Mouse (Mus musculus): ENCODE results near the gene Rasl10a. TPM values are rescaled to one million over a fixed set of nuclear protein-coding genes. Genes with fewer than 3 reads are reported as not detected.

The Rasl10a gene
- polyA plus RNA-seq, 1 experiment, result not detected

DNA sequence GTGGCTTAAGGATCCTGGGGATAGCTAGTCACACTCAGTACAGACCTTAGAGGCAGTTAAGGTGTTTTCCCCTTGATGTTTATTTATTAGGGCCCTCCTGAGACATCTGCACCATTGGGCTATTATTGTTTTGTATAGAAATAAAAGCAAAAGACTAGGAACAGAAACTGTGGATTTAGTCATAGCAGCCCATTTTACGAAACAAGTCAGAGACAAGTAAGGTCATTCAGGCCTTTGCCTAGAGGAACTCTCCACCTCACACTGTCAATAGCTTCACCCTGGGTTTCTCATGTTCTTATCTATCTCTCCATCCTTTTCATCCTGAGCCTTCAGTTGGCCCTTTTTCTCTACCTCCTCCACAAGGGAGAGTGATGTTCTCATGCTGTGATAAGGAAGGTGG lies 32.8 kb upstream of the Rasl10a start:
- H3K4me3 ChIP-seq (replicated peaks), result no peak overlapping the region
- H3K36me3 ChIP-seq (ENCODE audit: control insufficient read depth), result peaks cover 92% of the 10 kb centered on the region
- TF ChIP-seq TAL1 (IDR thresholded peaks at IDR 0.05; ENCODE audit: low read length), result no peak
- TF ChIP-seq GATA1 (IDR thresholded peaks at IDR 0.05; ENCODE audit: low read length), result no peak
- no peaks in the 10 kb centered on the region for H3K9me3 ChIP-seq (ENCODE audit: control insufficient read depth, low read length)
- no peaks in the 10 kb centered on the region; the same call in 1 of the 2 replicates for H3K4me1 ChIP-seq (ENCODE audit: control insufficient read depth)
- no peaks in the 10 kb centered on the region for H3K27me3 ChIP-seq (ENCODE audit: control insufficient read depth)

DNA sequence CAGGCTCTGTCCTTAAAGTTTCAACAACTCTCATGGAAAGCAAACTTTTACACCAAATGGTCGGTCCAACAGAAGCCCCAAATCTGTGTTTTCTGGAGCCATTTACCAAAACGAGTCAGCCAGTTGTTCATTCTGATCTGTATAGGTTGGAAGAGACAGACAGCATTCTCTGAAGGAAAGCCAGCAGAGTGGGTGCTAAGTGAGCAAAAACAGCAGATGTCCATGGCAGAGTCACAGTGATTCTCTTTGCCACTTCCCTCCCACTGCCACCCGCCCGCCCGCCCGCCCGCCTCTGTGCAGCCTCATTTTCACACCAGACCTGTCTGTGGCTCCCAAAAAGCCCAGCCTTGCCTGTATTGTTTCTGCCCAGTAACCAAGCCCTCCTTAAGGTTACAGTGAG lies 29.7 kb upstream of the Rasl10a start:
- Histone ChIP-seq H3K9me3 (ENCODE audit: control insufficient read depth, low read length) (no peaks in the 10 kb centered on the region), H3K36me3 (ENCODE audit: control insufficient read depth) (peaks cover 100% of the 10 kb centered on the region), H3K4me3 (replicated peaks) (no peak overlapping the region), H3K27me3 (ENCODE audit: control insufficient read depth) (no peaks in the 10 kb centered on the region), H3K4me1 (ENCODE audit: control insufficient read depth) (no peaks in the 10 kb centered on the region; the same call in 1 of the 2 replicates)
- TF ChIP-seq GATA1 (IDR thresholded peaks at IDR 0.05; ENCODE audit: low read length) (no peak), TAL1 (IDR thresholded peaks at IDR 0.05; ENCODE audit: low read length) (no peak)

DNA sequence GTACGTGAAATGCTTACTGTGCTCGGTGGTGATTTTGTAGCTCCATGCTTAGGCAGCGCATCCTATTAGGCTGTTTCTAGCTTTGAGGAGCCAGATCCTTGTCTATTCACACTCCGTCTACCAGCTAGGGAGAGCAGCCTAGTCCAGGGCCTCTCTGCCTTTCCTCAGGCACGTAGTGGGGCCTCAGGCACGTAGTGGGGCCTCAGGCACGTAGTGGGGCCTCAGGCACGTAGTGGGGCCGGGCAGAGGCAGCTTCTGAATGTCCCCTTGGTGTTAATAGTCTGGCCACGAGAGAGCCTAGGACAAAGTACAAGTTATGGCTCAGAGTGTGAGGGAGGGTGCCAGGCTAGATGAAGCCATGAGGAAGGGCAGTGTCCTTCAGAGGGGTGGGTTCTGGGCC lies 25.2 kb upstream of the Rasl10a start:
- TF ChIP-seq TAL1 (IDR thresholded peaks at IDR 0.05; ENCODE audit: low read length), result no peak
- TF ChIP-seq GATA1 (IDR thresholded peaks at IDR 0.05; ENCODE audit: low read length), result no peak
- H3K27me3 ChIP-seq (ENCODE audit: control insufficient read depth), result no peaks in the 10 kb centered on the region
- peaks cover 100% of the 10 kb centered on the region for H3K36me3 ChIP-seq (ENCODE audit: control insufficient read depth)

DNA sequence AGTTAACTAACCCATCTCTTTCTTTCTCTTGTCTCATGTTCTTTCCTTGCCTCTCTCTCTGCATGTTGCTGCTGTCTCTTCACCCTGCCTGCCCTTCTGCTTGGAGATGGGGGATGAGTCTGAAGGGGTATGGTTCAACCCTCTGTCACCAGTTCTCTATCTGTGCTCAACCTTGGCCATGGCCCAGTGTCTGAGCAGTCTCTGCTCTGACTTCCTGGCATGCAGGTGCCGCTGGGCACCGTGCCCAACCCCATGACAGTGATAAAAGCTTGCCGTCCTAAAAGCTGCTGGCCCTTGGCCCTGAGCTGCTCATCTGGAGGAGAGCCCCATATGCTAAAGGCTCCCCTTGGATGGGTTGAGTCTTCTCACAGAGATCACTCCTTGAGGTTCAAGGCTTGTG lies 24.8 kb upstream of the Rasl10a start:
- H3K9me3 ChIP-seq (ENCODE audit: control insufficient read depth, low read length), result no peaks in the 10 kb centered on the region
- no peak for TF ChIP-seq GATA1 (IDR thresholded peaks at IDR 0.05; ENCODE audit: low read length)
- no peak for TF ChIP-seq TAL1 (IDR thresholded peaks at IDR 0.05; ENCODE audit: low read length)
- H3K4me1 ChIP-seq (ENCODE audit: control insufficient read depth), result no peaks in the 10 kb centered on the region; the same call in 1 of the 2 replicates
- H3K4me3 ChIP-seq (replicated peaks), result no peak overlapping the region
- peaks cover 100% of the 10 kb centered on the region for H3K36me3 ChIP-seq (ENCODE audit: control insufficient read depth)
- H3K27me3 ChIP-seq (ENCODE audit: control insufficient read depth), result no peaks in the 10 kb centered on the region

More for the DNA sequence above, 25.2 kb upstream of the Rasl10a start:
- no peaks in the 10 kb centered on the region for H3K9me3 ChIP-seq (ENCODE audit: control insufficient read depth, low read length)
- no peak overlapping the region for H3K4me3 ChIP-seq (replicated peaks)
- H3K4me1 ChIP-seq (ENCODE audit: control insufficient read depth), result no peaks in the 10 kb centered on the region; the same call in 1 of the 2 replicates

DNA sequence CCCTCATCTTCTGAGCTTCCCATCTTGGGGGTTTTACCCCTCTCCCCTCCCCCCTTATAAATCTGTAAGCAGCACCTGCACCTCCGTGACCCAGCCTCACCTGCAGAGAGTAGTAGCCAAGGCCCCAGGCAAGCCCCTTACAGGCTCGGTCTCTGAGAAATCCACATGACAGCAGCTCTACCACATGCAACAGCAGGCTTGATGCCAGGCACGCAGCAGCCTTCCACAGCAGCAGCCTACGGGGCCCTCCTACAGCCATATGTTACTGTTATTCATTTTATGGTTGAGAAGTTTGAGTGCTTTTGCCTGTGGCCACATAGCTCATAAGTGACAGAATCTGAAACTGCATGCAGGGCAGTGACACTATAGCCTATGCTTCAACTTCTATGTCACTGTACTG lies 22.5 kb upstream of the Rasl10a start:
- no peak overlapping the region for H3K4me3 ChIP-seq (replicated peaks)
- TF ChIP-seq GATA1 (IDR thresholded peaks at IDR 0.05; ENCODE audit: low read length) (no peak), TAL1 (IDR thresholded peaks at IDR 0.05; ENCODE audit: low read length) (no peak)
- H3K4me1 ChIP-seq (ENCODE audit: control insufficient read depth), result no peaks in the 10 kb centered on the region
- no peaks in the 10 kb centered on the region for H3K27me3 ChIP-seq (ENCODE audit: control insufficient read depth)
- peaks cover 100% of the 10 kb centered on the region for H3K36me3 ChIP-seq (ENCODE audit: control insufficient read depth)
- H3K9me3 ChIP-seq (ENCODE audit: control insufficient read depth, low read length), result no peaks in the 10 kb centered on the region

DNA sequence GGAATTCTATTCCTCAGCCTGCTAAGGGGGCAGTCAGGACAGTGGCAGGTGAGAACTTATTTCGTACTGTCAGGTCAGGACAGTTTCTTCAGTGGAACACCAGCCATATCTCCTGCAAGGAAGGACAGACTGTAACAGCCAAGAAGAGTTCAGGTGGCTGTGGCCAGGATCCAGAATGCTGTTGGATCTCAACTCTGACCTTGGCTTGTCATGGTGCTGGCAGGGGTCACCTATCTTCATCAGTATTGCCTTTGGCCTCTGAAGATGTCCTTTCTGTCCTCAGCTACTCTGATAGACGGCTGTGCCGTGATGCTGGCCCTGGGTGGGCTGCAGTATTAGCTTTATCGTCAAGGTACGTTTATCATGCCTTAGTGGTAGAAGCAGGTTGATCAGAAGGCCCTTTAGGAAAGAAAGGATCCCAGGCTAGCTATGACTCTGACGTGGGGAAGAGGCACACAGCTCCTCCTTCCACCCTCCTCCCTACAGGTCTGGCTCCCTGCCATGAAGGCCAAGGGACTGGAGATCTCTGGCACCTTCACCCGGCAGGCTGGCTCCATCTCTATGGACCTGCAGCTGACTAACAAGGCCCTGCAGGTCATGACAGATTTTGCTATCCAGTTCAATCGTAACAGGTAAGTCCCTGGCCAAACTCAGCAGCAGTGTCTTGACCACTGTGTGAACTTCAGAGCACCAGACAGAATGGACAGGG lies 20.6 kb upstream of the Rasl10a start:
- TF ChIP-seq TAL1 (IDR thresholded peaks at IDR 0.05; ENCODE audit: low read length) (no peak), GATA1 (IDR thresholded peaks at IDR 0.05; ENCODE audit: low read length) (no peak)
- H3K4me1 ChIP-seq (ENCODE audit: control insufficient read depth), result no peaks in the 10 kb centered on the region
- no peaks in the 10 kb centered on the region for H3K9me3 ChIP-seq (ENCODE audit: control insufficient read depth, low read length)
- no peak overlapping the region for H3K4me3 ChIP-seq (replicated peaks)
- H3K27me3 ChIP-seq (ENCODE audit: control insufficient read depth), result no peaks in the 10 kb centered on the region
- H3K36me3 ChIP-seq (ENCODE audit: control insufficient read depth), result peaks cover 100% of the 10 kb centered on the region

DNA sequence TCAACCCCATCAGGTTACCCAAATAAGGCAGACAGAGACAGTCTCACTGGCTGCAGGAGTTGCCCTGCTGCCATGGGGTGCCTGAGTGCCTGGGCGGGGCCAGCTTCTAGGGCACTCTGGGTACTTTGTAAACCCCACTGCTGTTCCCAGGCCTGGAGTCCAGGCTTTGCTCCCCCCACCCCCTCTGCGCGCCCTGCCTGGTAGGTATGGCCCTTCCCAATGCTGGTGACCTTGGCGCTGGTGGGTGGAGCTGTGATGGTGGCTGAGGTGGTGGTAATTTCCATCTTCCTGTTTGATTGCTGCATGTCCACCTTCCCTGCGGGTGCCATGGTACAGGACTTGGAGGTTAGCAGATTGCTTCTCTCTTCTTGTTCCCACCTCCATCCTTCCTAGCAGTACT lies 17.3 kb upstream of the Rasl10a start:
- TF ChIP-seq TAL1 (IDR thresholded peaks at IDR 0.05; ENCODE audit: low read length) (no peak), GATA1 (IDR thresholded peaks at IDR 0.05; ENCODE audit: low read length) (no peak)
- H3K4me1 ChIP-seq (ENCODE audit: control insufficient read depth), result no peaks in the 10 kb centered on the region
- no peak overlapping the region for H3K4me3 ChIP-seq (replicated peaks)
- no peaks in the 10 kb centered on the region for H3K9me3 ChIP-seq (ENCODE audit: control insufficient read depth, low read length)
- no peaks in the 10 kb centered on the region for H3K27me3 ChIP-seq (ENCODE audit: control insufficient read depth)
- H3K36me3 ChIP-seq (ENCODE audit: control insufficient read depth), result peaks cover 80% of the 10 kb centered on the region

DNA sequence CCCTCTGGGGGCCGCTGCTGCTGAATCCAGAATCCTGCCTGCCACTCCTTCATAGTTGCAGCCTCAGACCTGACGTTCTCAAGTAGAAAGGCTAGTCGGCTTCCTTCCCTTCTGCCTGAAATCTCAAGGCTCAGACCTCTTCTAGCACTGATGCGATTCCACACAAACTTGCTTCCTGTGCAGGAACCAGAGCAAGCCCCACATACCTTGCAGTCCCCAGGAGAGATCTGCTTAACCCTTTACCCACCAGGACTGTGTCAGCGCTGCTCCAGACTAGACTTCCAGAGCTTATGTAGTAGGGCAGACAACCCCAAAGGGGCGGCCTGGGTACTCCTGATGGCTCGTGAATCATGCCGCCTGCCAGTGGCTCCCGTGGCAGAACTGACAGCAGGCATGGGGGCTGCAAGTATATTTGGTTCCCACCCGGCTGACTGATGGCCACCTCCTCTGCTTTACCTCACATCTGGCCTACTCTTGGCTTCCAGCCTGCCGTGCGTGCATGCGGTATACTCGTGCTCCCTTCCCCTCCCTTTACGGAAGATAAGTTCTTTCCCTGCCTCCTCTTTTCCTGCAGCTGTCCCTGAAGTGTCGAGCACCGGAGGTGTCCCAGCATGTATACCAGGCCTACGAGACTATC lies 16.7 kb upstream of the Rasl10a start:
- H3K4me3 ChIP-seq (replicated peaks), result no peak overlapping the region
- TF ChIP-seq TAL1 (IDR thresholded peaks at IDR 0.05; ENCODE audit: low read length), result no peak
- no peak for TF ChIP-seq GATA1 (IDR thresholded peaks at IDR 0.05; ENCODE audit: low read length)
- H3K9me3 ChIP-seq (ENCODE audit: control insufficient read depth, low read length), result no peaks in the 10 kb centered on the region
- H3K4me1 ChIP-seq (ENCODE audit: control insufficient read depth), result no peaks in the 10 kb centered on the region
- H3K27me3 ChIP-seq (ENCODE audit: control insufficient read depth), result no peaks in the 10 kb centered on the region
- H3K36me3 ChIP-seq (ENCODE audit: control insufficient read depth), result peaks cover 74% of the 10 kb centered on the region

DNA sequence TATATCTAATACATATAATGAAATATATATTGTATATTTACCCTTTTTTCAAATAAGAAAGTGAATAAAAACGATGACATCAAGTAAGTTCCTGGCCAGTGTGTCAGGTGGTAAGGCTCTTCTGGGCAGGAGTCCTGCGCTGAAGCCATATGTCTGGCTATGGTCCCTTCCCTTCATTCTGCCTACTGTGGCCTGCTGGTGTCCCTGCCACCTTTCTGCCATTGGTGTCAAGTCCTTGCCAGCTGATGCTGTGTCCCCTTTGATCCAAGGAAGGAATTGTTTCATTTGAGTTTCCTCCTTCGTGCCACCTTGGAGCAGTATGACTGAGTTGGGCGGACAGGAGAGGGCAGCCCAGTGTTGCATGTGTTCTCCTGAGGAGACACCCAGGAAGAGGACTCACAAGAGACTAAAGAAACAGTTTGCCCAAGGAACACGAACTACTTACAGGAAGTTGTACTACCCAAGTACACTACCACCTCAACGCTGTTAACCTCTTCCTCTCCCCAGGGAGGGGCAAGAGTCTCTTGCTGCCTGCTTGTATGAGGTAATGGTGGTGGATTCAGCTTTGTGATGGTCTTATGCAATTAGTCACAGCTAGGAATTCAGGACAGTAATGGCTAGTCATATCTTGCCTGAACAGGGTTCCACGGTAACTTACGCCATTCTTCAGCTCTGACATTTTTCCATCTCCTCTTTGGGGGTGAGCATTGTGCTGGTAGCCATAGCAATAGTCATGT lies 15.1 kb upstream of the Rasl10a start:
- H3K4me1 ChIP-seq (ENCODE audit: control insufficient read depth), result no peaks in the 10 kb centered on the region
- no peaks in the 10 kb centered on the region for H3K9me3 ChIP-seq (ENCODE audit: control insufficient read depth, low read length)
- no peak overlapping the region for H3K4me3 ChIP-seq (replicated peaks)
- H3K27me3 ChIP-seq (ENCODE audit: control insufficient read depth), result no peaks in the 10 kb centered on the region
- TF ChIP-seq TAL1 (IDR thresholded peaks at IDR 0.05; ENCODE audit: low read length) (no peak), GATA1 (IDR thresholded peaks at IDR 0.05; ENCODE audit: low read length) (no peak)
- peaks cover 58% of the 10 kb centered on the region for H3K36me3 ChIP-seq (ENCODE audit: control insufficient read depth)
